Mouse (Mus musculus) testis, postnatal 14 days (tissue): ENCODE data around the gene Src.
A peak's percentile ranks its signal among the peaks of the same experiment; 100 is the strongest.
"Not testable (repeated sequence)": the region's sequence is repeated elsewhere in the genome, so short reads cannot be mapped to it uniquely, and the experiment has no call there.

Source experiments
- DNase-seq: peaks from one replicate; pipeline ENCODE4 v3.0.0; 2021; ENCODE audit warnings: low spot score

The Src gene

GRCm38 (mm10) chr2:157418206-157418605, at the start of gene Src:
Gene Src, plus strand, starts transcription at chr2:157418444.
- DNase-seq = no peak

DNA sequence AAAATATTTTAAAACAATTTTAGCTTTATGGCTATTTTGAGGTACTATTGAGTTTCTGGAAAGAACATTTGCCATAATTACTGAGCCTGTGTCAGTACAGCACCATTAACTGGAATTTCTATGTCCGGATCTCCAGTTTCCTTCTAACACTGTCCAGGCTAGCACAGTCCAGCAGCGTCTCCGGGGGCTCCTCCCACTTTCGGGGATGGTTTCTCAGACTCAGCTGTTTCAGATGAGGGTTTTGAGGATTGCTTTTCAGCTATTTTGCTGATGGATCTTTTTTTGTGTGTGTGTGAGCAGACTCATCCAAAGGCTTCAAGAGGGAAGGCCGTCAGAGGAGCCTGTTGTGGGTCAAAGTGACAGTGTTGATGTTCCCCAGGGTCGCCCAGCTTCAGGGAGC, 46.5 kb upstream of the Src start:
- no peak for DNase-seq

DNA sequence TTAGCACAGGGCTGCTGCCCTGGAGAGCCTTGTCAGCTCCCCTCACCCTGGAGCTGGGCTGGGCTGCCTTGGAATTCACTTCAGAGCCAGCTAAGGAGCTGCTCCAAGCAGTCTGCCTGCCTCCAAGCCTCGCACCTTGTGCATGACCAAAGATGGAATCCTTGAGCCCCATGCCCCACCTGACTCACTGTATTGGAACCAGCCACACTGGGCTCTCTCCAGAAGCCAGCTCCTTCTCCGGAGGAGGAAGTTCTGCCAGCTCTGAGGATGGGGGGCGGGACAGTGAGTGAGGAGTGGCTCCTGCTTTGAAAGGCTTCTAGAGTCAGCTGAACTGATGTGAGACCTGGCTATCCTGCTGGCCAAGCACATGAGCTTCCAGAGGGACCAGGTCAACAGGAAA, 44.6 kb upstream of the Src start:
- no peak for DNase-seq

- no peak for DNase-seq
Measured at GRCm38 (mm10) chr2:157375051-157375450, 43.2 kb upstream of the Src start.

GRCm38 (mm10) chr2:157375794-157376757, 42.2 kb upstream of the Src start:
- peak; percentile 46 for DNase-seq

DNA sequence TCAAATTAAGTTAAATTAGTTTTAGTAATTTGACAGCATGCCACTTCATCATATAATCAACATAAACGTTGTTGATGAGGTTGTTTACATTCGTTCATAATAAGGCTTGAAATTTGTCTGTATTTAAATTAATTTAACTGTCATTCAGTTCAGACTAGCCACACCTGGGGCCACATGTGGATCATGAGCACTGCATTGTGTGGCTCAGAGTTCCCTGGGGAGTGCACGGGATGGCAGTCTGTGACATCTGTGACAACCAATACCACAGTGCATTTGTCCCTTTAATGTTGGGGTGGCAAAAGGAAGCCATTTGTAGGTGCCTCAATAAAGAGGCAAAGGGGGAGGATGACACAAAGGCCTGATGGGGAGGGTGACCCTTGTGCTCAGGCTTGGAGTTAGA, 41.2 kb upstream of the Src start:
- DNase-seq = no peak

- DNase-seq = no peak
Measured at GRCm38 (mm10) chr2:157384836-157385235, 33.4 kb upstream of the Src start.

GRCm38 (mm10) chr2:157388901-157389590, 29.2 kb upstream of the Src start:
- not testable (repeated sequence) for DNase-seq

GRCm38 (mm10) chr2:157389591-157389921, 28.7 kb upstream of the Src start:
- DNase-seq = no peak

- no peak for DNase-seq
Measured at GRCm38 (mm10) chr2:157392331-157392730, 25.9 kb upstream of the Src start.

DNA sequence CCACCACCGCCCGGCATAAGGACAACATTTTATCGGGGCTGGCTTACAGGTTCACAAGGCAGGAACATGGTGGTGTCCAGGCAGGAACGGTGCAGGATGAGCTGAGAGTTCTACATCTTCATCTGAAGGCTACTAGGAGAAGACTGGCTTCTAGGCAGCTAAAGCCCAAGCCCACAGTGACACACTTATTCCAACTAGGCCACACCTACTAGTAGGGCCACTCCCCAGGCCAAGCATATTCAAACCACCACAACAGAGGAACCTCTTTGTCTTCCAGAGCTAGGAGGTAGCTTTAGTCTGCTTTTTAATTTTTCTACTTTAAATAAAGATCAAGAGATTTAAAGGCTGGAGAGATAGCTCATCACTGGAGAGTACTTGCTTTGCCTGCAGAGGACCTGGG, 24.7 kb upstream of the Src start:
- DNase-seq = no peak

DNA sequence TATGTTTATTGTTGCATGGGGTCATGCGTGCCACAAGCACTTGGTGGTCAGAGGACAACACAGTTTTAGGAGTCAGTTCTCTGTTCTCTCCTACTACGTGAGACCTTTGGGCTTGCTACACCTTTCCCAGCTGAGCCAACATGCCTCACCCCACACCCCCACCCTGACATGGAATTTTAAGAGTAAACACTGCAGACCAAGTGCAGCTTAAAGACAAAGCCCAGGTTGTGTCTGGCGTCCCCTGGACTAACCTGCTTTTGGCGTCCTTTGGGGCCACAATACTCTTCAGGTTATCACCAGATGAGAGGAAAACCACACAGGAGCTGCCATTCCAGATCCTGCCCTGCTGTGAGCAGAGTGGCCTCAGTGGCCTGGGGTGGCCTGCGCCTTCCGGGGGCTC, 23.4 kb upstream of the Src start:
- no peak for DNase-seq

GRCm38 (mm10) chr2:157395371-157395770, 22.9 kb upstream of the Src start:
- DNase-seq = no peak

DNA sequence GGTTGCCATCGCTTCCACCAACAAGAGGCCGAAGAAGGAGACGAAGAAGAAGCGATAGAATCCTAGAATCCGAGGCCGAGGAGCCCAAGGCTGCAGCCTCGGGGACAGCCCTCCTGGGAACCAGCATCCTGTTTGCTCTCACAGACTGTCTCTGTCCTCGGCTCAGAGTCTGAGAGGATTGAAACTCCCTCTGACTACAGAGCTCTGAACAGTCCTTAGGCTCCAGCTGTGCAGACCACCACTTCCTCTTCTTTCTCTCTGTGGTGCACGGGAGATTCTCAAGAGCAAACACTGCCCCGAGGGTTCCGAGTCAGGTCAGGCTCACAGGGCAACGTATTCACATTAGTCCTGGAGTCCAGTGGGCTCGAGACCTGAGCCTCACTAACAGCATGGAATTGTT, 22.3 kb upstream of the Src start:
- DNase-seq = no peak

DNA sequence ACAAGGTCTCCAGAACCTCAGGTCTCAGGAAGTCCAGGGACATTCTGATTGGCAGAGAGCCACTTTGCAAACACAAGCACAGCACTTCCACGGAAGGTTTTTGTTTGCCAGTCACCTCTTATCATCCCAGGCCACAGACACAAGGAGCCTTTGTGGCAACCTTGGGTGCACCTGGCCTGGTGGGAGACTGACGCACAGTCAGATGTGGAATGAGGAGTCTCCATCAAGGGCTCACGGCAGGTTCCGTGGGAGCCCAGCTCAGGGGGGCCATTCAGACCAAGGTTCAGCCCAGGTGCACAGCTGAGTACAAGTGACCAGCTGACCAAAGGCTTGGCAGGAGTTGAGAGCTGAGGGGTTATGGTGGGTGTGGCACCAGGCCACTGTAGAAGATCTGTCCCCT, 20.9 kb upstream of the Src start:
- no peak for DNase-seq

- no peak for DNase-seq
Measured at GRCm38 (mm10) chr2:157398539-157398938, 19.7 kb upstream of the Src start.

GRCm38 (mm10) chr2:157399797-157400196, 18.4 kb upstream of the Src start:
- DNase-seq = no peak

DNA sequence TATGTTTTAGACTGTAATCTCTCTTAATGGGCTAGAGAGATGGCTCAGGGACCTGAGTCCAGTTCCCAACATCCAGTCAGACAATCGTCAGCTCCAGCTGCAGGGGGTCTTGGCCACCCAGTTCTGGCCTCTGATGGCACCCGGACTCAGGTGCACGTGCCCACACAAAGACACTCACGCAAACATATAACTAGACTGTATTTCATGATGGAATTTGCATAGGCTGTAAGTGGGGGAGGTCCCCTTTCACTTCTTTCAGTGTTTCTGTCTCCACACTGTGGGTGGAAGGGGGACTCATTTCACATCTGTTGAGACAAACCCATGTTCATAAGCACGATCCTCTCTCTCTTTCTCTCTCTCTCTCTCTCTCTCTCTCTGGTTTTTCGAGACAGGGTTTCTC, 17.8 kb upstream of the Src start:
- DNase-seq = no peak

DNA sequence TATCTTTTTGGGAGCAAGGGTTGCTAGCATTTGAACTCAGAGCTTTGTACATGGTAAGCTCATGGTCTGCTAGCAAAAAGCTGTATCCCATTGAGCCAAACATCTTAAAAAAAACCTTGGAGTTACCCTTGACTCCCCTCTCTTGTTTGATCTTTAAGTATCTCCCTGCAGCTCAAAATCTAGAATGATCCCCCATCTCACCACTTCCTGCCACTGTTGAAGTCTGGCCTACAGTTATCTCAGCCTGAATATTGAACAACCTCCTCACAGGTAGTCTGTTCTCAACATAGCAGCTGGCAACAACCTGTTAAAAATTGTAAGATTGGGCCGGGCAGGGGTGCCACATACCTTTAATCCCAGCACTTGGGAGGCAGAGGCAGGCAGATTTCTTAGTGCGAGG, 17.0 kb upstream of the Src start:
- no peak for DNase-seq

DNA sequence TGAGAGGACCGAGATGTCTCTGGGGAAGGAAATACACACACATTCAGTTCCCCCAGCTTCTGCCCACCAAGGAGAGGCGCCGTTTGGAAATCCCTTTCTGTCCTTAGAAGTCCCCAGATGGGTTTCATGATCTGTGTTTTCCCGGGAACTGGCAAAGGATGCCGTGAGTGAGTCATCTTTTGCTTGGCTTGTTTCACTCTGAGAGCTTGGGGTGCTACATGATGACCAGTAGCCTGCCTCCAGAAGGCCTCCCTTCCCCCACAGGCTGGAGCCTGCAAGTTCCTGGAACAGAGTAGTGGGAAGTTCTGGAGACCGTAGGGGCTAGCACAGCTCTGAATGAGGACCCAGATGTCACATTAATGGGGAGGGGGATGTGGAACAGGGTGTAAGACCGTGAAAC, 10.6 kb upstream of the Src start:
- DNase-seq = peak; percentile 31

GRCm38 (mm10) chr2:157409793-157410533, 8.3 kb upstream of the Src start:
- DNase-seq = no peak

DNA sequence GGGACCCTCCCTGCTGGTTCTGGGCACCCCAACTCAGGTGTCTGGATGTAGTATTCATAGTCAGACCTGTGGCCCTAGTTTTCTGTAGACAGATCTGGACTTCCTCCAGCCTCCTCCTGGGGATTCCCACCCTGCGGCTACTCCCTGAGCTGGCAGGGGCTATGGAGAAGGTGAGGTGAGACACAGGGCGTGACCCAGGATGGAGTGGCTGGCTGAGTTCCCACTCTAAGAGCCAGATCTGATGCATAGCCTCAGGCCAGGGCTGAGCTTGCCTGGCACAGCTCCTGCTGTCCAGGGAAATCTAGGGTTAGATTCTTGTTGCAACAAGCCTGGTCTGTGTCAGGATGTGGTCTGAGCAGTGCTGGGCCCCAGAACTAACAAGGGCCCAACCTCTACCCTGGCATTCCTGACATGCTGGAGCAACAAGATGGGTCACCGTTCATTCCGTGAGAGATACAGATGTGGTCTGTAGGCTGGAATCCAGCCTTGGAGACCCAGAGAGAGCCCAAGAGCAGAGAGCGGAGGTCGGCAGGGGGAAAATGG, 7.0 kb upstream of the Src start:
- DNase-seq = no peak

- DNase-seq = no peak
Measured at GRCm38 (mm10) chr2:157412497-157412896, 5.7 kb upstream of the Src start.
